Mouse (Mus musculus): ENCODE data around the gene Dock4.

GRCm38 (mm10) chr12:40464282-40464681 lies 18.5 kb downstream of the Dock4 start:
- TF ChIP-seq POLR2A (IDR thresholded peaks at IDR 0.05; ENCODE audit: extremely low read depth, insufficient read depth, low read length) (no peak), CTCF (IDR thresholded peaks at IDR 0.05; ENCODE audit: extremely low read depth, insufficient read depth, low read length) (no peak)

Measured in cortical plate, adult 2 months (tissue).